Mouse (Mus musculus): Measurements from ENCODE around the gene A030003K21Rik.
"Not testable (repeated sequence)": the region's sequence is repeated elsewhere in the genome, so short reads cannot be mapped to it uniquely, and the experiment has no call there.

Gene A030003K21Rik

GRCm38 (mm10) chr1:82943295-82943694 lies at the start of gene A030003K21Rik:
Gene A030003K21Rik, minus strand, starts transcription at chr1:82943388.
- not testable (repeated sequence) for DNase-seq (ENCODE audit: low spot score)

- no peak for DNase-seq (ENCODE audit: low spot score)
Observed at GRCm38 (mm10) chr1:82992093-82992492, 48.9 kb upstream of the A030003K21Rik start.

DNA sequence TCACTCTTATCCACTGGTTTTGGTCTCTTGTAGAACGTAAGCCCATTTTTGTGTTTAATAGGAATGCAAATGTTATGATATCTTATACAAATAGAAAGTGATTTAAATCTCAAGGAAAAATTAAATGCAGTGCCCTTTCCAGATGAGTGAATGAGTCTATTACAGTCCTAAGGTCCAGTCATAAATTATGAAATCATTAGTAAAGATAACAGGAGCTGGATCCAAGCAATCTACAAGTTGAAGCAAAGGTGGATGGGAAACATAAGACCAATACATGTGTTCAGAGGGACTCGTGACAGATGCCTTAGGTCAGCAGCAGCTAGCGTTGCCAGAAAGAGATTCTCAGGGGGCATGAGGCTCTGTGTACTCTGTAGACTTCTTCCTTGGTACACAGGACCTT lies 48.4 kb upstream of the A030003K21Rik start:
- no peak for DNase-seq (ENCODE audit: low spot score)

GRCm38 (mm10) chr1:82991062-82991461 lies 47.9 kb upstream of the A030003K21Rik start:
- no peak for DNase-seq (ENCODE audit: low spot score)

DNA sequence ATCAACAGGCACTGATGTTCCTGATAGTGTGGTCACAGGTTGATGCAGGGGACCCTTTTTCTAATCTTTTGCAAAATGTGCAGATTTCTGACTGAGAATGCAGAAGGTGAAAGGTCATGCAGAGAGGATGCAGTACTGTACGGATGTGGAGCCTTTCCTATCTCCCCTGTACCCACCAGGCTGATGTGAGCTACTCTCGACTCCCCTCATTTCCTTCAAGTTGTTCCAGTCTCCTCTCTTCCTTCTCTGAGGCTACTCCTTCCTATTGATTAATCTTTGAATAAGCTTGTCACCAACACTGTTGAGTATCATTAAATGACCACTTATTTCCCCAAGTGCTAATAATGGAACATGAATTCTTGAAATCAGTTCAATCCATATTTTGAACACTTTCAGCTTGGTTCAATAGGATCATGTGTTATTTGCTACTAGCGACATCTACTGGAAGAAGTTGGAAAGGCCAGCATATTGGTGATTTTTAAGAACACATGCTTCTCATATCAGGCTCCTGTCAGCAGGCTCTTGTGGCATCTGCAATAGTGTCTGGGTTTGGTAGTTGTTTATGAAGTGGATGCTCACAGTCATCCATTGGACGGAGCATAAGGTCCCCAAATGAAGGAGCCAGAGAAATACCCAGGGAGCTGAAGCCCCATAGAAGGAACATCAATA lies 44.5 kb upstream of the A030003K21Rik start:
- DNase-seq (ENCODE audit: low spot score) = peak; percentile 38

GRCm38 (mm10) chr1:82986738-82987137 lies 43.5 kb upstream of the A030003K21Rik start:
- no peak for DNase-seq (ENCODE audit: low spot score)

GRCm38 (mm10) chr1:82977840-82978239 lies 34.7 kb upstream of the A030003K21Rik start:
- no peak for DNase-seq (ENCODE audit: low spot score)

GRCm38 (mm10) chr1:82975750-82976149 lies 32.6 kb upstream of the A030003K21Rik start:
- no peak for DNase-seq (ENCODE audit: low spot score)

DNA sequence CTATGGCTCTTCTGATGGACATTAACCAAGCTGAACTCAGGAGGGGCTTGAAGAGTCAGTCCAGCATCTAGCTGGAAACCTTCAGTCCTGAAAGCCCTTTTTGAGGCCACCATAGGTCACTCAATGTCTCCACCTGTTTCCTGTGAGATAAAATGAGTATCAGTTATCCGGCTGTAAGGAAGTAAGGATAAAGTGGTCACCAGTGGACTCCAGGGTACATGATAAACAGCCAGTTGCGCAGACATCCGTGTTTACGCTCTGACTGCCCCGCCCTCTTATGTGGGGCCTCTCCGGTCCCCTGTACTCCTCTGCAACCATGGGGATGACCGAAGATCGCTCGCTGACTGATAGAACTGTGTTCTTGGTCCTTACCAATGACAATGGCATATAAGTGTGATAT lies 31.2 kb upstream of the A030003K21Rik start:
- peak; percentile 29 for DNase-seq (ENCODE audit: low spot score)

GRCm38 (mm10) chr1:82973901-82974300 lies 30.7 kb upstream of the A030003K21Rik start:
- DNase-seq (ENCODE audit: low spot score) = no peak

GRCm38 (mm10) chr1:82973244-82973643 lies 30.1 kb upstream of the A030003K21Rik start:
- DNase-seq (ENCODE audit: low spot score) = no peak

DNA sequence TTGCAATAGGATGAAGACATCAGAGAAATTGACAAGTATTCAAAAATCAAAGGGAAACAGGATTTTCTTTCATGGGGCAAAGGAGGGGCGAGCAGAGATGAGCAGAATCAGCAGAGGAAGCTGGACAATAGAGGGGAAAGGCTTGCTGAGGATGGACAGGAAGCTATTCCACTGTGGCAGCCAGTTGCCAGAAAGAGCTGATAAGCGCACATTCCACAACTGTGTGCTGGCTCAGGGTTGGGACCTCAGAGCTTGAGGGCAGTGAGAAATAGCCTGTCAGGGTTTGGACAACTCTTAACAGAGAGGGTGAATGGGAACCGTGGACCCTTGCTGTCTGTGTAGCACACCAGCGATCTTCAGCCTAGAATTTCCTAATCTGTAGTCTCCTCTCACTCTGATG lies 28.9 kb upstream of the A030003K21Rik start:
- peak; percentile 58 for DNase-seq (ENCODE audit: low spot score)

DNA sequence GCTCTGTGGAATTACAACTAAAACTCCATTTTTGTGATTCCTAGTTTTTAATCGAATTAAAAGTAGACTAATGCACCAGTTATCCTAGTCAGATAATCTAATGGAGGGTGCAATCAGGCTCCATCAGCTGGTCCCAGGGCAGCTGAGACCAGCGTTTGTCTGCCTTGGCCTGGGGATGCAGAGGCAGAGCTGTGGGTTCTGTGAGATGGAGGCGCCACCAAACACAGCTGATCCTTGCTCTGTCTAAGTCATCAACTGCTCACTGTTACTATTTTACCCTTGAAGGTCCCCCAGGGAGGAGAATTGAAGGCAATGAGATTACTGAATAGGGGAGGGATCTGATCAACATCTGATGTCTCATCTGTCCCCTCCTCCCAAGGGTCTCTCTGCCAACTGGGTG lies 23.2 kb upstream of the A030003K21Rik start:
- no peak for DNase-seq (ENCODE audit: low spot score)

GRCm38 (mm10) chr1:82959870-82960385 lies 16.7 kb upstream of the A030003K21Rik start, which contains the start of gene Gm47955:
Gene Gm47955, plus strand, starts transcription at chr1:82960286.
- DNase-seq (ENCODE audit: low spot score) = no peak

DNA sequence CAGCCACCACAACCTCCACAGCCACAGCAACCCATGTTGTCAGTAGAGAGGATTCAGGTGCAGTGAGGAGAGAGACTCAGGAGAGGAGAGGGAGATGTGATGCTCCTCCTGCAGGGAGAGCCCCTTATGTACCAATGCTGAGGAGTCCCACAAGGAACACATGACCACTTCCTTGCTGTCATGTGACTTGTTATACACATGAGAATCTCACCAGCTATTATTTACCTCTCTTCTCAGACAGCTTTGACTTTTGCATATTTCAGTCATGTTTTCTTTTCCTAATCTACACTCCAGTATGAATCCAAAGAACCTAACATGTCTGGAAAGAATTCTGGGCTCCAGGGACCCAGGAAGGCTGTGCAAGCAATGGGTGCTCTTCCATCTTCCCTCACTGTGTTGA lies 12.7 kb upstream of the A030003K21Rik start, which contains the start of gene Gm7544:
Gene Gm7544 (minus strand): TSS at position 101 of the 400 bp plus-strand sequence.
- not testable (repeated sequence) for DNase-seq (ENCODE audit: low spot score)

DNA sequence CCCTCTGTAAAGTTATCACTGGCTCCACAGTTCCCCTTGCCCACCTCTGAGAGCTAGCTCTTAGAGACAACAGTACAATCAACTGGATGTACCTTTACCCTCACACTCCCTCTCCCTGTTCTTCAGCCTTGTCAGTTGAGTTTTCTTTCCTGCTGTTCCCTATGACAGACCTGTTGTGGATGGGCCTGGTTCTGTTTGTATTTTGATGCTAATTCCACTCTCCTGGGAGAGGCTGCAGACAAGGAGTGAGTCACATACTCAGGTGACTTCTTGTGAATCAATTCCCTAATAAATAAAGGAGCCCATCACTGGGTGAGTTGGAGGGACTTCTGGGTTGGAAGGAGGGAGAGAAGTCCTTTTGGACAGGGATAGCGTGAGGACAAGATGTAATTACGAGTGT lies 5.4 kb upstream of the A030003K21Rik start:
- no peak for DNase-seq (ENCODE audit: low spot score)

DNA sequence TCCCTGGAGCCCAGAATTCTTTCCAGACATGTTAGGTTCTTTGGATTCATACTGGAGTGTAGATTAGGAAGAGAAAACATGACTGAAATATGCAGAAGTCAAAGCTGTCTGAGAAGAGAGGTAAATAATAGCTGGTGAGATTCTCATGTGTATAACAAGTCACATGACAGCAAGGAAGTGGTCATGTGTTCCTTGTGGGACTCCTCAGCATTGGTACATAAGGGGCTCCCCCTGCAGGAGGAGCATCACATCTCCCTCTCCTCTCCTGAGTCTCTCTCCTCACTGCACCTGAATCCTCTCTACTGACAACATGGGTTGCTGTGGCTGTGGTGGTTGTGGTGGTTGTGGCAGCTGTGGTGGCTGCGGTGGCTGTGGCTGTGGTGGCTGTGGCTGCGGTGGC lies 2.8 kb upstream of the A030003K21Rik start:
- not testable (repeated sequence) for DNase-seq (ENCODE audit: low spot score)

GRCm38 (mm10) chr1:82942505-82942904 lies 683 bp downstream of the A030003K21Rik start:
- DNase-seq (ENCODE audit: low spot score) = not testable (repeated sequence)

DNA sequence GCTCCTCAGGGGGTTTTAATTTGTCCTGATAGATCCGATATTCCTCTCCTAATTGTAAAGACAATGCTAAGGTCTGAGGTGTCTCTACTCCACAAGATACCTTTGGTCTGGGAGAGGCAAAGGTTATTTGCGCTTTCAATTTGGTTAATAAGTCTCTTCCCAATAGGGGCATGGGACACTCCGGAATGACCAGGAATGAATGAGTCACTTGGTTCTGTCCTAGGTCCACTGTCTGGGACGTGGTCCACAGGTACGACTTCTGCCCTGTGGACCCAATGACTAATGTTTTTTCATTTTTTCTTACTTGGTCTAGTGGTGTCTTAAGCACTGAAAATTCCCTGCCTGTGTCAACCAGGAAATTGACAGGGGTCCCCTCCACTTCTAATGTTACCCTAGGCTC lies 4.5 kb downstream of the A030003K21Rik start:
- no peak for DNase-seq (ENCODE audit: low spot score)

GRCm38 (mm10) chr1:82931326-82931725 lies 11.9 kb downstream of the A030003K21Rik start, which contains the start of gene Gm6217:
Gene Gm6217, minus strand, starts transcription at chr1:82931399.
- not testable (repeated sequence) for DNase-seq (ENCODE audit: low spot score)

GRCm38 (mm10) chr1:82930558-82930957 lies 12.6 kb downstream of the A030003K21Rik start:
- DNase-seq (ENCODE audit: low spot score) = not testable (repeated sequence)

DNA sequence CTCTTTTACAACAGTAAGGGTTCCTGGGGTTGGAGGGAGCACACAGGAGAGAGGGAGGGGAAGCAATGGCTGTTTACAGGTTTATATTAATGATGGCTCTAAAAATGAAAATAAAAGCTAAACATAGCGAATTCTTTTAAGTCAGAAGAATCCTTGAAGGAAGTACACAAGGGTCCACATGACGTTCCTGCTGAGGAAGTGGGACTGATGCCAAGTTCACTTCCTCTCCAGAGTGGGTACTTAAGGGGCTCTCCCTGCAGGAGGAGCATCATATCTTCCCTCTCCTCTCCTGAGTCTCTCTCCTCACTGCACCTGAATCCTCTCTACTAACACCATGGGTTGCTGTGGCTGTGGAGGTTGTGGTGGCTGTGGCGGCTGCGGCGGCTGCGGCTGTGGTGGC lies 18.5 kb downstream of the A030003K21Rik start, which contains the start of gene A030014E15Rik:
Gene A030014E15Rik (plus strand): TSS at position 268 of the 400 bp plus-strand sequence.
- no peak for DNase-seq (ENCODE audit: low spot score)

DNA sequence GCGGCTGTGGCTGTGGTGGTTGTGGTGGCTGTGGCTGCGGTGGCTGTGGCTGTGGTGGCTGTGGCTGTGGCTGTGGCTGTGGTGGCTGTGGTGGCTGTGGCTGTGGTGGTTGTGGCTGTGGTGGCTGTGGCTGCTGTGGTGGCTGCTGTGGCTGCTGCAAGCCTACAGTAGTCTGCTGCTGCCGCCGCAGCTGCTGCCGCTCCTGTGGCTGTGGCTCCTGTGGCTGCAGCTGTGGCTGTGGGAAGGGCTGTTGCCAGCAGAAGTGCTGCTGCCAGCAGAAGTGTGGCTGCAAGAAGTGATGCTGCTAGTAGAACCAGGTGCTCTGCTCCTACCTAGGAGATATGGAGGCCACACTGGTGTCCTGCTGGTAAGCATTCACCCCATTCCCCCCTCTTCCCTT lies 29.8 kb downstream of the A030003K21Rik start:
- not testable (repeated sequence) for DNase-seq (ENCODE audit: low spot score)
